Mouse (Mus musculus): ENCODE results near the gene C87977. TPM values are rescaled to one million over a fixed set of nuclear protein-coding genes. Genes with fewer than 3 reads are reported as not detected.

C87977 gene
- not detected for polyA plus RNA-seq (2014; fragmentation: Illumina TruSeq; extraction: RNeasy Lipid Tissue Mini Kit (QIAGEN cat#74804); ENCODE audit: low read depth, low replicate concordance)

GRCm38 (mm10) chr4:144213218-144213617 lies at the start of gene C87977:
Gene C87977, minus strand, starts transcription at chr4:144213318.

GRCm38 (mm10) chr4:144190419-144190818 lies 22.7 kb downstream of the C87977 start, which contains the start of gene Oog2:
Gene Oog2, plus strand, starts transcription at chr4:144190719.

GRCm38 (mm10) chr4:144162563-144162962 lies 50.6 kb downstream of the C87977 start, which contains the start of gene Oog3:
Gene Oog3, minus strand, starts transcription at chr4:144162663.

Other genes starting within 250 kb of the C87977 start
- not detected for gene Gm13101, start 246.4 kb downstream of the C87977 start, polyA plus RNA-seq (2014; fragmentation: Illumina TruSeq; extraction: RNeasy Lipid Tissue Mini Kit (QIAGEN cat#74804); ENCODE audit: low read depth, low replicate concordance)
- gene Pramef17, start 218.9 kb downstream of the C87977 start, polyA plus RNA-seq (2014; fragmentation: Illumina TruSeq; extraction: RNeasy Lipid Tissue Mini Kit (QIAGEN cat#74804); ENCODE audit: low read depth, low replicate concordance) = not detected
- not detected for gene Pramel4, start 154.2 kb downstream of the C87977 start, polyA plus RNA-seq (2014; fragmentation: Illumina TruSeq; extraction: RNeasy Lipid Tissue Mini Kit (QIAGEN cat#74804); ENCODE audit: low read depth, low replicate concordance)
- gene Gm13102, start 106.8 kb downstream of the C87977 start, polyA plus RNA-seq (2014; fragmentation: Illumina TruSeq; extraction: RNeasy Lipid Tissue Mini Kit (QIAGEN cat#74804); ENCODE audit: low read depth, low replicate concordance) = not detected
- gene Oog3, start 50.7 kb downstream of the C87977 start, polyA plus RNA-seq (2014; fragmentation: Illumina TruSeq; extraction: RNeasy Lipid Tissue Mini Kit (QIAGEN cat#74804); ENCODE audit: low read depth, low replicate concordance) = not detected
- gene Oog2, start 22.6 kb downstream of the C87977 start, polyA plus RNA-seq (2014; fragmentation: Illumina TruSeq; extraction: RNeasy Lipid Tissue Mini Kit (QIAGEN cat#74804); ENCODE audit: low read depth, low replicate concordance) = not detected
- gene Pramel5, start 67.2 kb upstream of the C87977 start, polyA plus RNA-seq (2014; fragmentation: Illumina TruSeq; extraction: RNeasy Lipid Tissue Mini Kit (QIAGEN cat#74804); ENCODE audit: low read depth, low replicate concordance) = not detected
- gene Gm13128, start 116.9 kb upstream of the C87977 start, polyA plus RNA-seq (2014; fragmentation: Illumina TruSeq; extraction: RNeasy Lipid Tissue Mini Kit (QIAGEN cat#74804); ENCODE audit: low read depth, low replicate concordance) = not detected
- not detected for gene Gm13119, start 144.6 kb upstream of the C87977 start, polyA plus RNA-seq (2014; fragmentation: Illumina TruSeq; extraction: RNeasy Lipid Tissue Mini Kit (QIAGEN cat#74804); ENCODE audit: low read depth, low replicate concordance)
- not detected for gene Pramef20, start 164.6 kb upstream of the C87977 start, polyA plus RNA-seq (2014; fragmentation: Illumina TruSeq; extraction: RNeasy Lipid Tissue Mini Kit (QIAGEN cat#74804); ENCODE audit: low read depth, low replicate concordance)
- gene Pramef12, start 195.1 kb upstream of the C87977 start, polyA plus RNA-seq (2014; fragmentation: Illumina TruSeq; extraction: RNeasy Lipid Tissue Mini Kit (QIAGEN cat#74804); ENCODE audit: low read depth, low replicate concordance) = not detected
- not detected for gene 1700012P22Rik, start 225.5 kb upstream of the C87977 start, polyA plus RNA-seq (2014; fragmentation: Illumina TruSeq; extraction: RNeasy Lipid Tissue Mini Kit (QIAGEN cat#74804); ENCODE audit: low read depth, low replicate concordance)
- gene Gm9944, start 240.0 kb upstream of the C87977 start, polyA plus RNA-seq (2014; fragmentation: Illumina TruSeq; extraction: RNeasy Lipid Tissue Mini Kit (QIAGEN cat#74804); ENCODE audit: low read depth, low replicate concordance) = not detected